Mouse (Mus musculus) C2C12 (cell line): ENCODE measurements at regions not wholly inside any gene's neighbourhood (a gene's known extent, or its start where the extent isn't known, plus 50 kb on each side); places are given as distances from the start of the nearest gene placed in this dataset.

Experiments
- CEBPB ChIP-seq: IDR thresholded peaks from one replicate; pipeline ENCODE4 v1.6.1; 2011; ENCODE audit warnings: low read depth, mild to moderate bottlenecking, control low read depth, moderate library complexity
- CTCF ChIP-seq: IDR thresholded peaks from one replicate; pipeline ENCODE4 v1.5.1; 2011; ENCODE audit not compliant: control insufficient read depth, insufficient read depth, insufficient read length
- MAX ChIP-seq: IDR thresholded peaks from one replicate; pipeline ENCODE4 v1.6.1; 2011; ENCODE audit warnings: mild to moderate bottlenecking, control low read depth
- MYOD1 ChIP-seq: IDR thresholded peaks from one replicate; pipeline ENCODE4 v1.6.1; 2011; ENCODE audit warnings: low read depth; ENCODE audit not compliant: control insufficient read depth, insufficient read length
- USF1 ChIP-seq: IDR thresholded peaks from one replicate; pipeline ENCODE4 v1.6.1; 2011; ENCODE audit warnings: low read depth, mild to moderate bottlenecking, control low read depth, moderate library complexity

GRCm38 (mm10) chr1:23574461-23574860, 176.9 kb upstream of the Ogfrl1 start:
- TF ChIP-seq MAX (no peak), CEBPB (no peak), CTCF (no peak), USF1 (no peak), MYOD1 (no peak)
